Mouse (Mus musculus): ENCODE measurements at regions not wholly inside any gene's neighbourhood (a gene's known extent, or its start where the extent isn't known, plus 50 kb on each side); places are given as distances from the start of the nearest gene placed in this dataset.

GRCm38 (mm10) chr15:36427334-36427733 is 580.2 kb downstream of the Zfp706 start:
- Histone ChIP-seq H3K36me3 (ENCODE audit: control insufficient read depth, insufficient read depth, low read length) (no peaks in the 10 kb centered on the region), H3K4me2 (ENCODE audit: low read depth, low read length) (no peak overlapping the region), H3K4me3 (ENCODE audit: low read length) (no peak overlapping the region), H3K9me3 (ENCODE audit: control insufficient read depth, low read length) (no peaks in the 10 kb centered on the region), H3K27me3 (replicated peaks; ENCODE audit: control insufficient read depth, insufficient read depth, low read length) (no peaks in the 10 kb centered on the region), H3K4me1 (ENCODE audit: control insufficient read depth, insufficient read depth, low read length) (no peaks in the 10 kb centered on the region), H3K9ac (ENCODE audit: low read depth, low read length) (no peak overlapping the region), H3K27ac (ENCODE audit: low read length) (no peak overlapping the region)
- ATAC-seq: no peak
- 61% methylated on average over 4 of the region's 4 CpGs for WGBS

- H3K27ac ChIP-seq (ENCODE audit: low read length): no peak overlapping the region
- 77% methylated on average over 8 of the region's 8 CpGs for WGBS
- no peak overlapping the region for H3K9ac ChIP-seq (ENCODE audit: low read depth, low read length)
- H3K4me1 ChIP-seq (ENCODE audit: control insufficient read depth, insufficient read depth, low read length): no peaks in the 10 kb centered on the region
- no peak overlapping the region for H3K4me2 ChIP-seq (ENCODE audit: low read depth, low read length)
- no peaks in the 10 kb centered on the region for H3K36me3 ChIP-seq (ENCODE audit: control insufficient read depth, insufficient read depth, low read length)
- no peak for ATAC-seq
- H3K4me3 ChIP-seq (ENCODE audit: low read length): no peak overlapping the region
- no peaks in the 10 kb centered on the region for H3K27me3 ChIP-seq (replicated peaks; ENCODE audit: control insufficient read depth, insufficient read depth, low read length)
- no peaks in the 10 kb centered on the region for H3K9me3 ChIP-seq (ENCODE audit: control insufficient read depth, low read length)
Measured at GRCm38 (mm10) chr15:36425902-36426301, 581.7 kb downstream of the Zfp706 start.

GRCm38 (mm10) chr15:36424047-36424446 is 583.5 kb downstream of the Zfp706 start:
- H3K9ac ChIP-seq (ENCODE audit: low read depth, low read length): no peak overlapping the region
- H3K4me2 ChIP-seq (ENCODE audit: low read depth, low read length): no peak overlapping the region
- H3K9me3 ChIP-seq (ENCODE audit: control insufficient read depth, low read length): no peaks in the 10 kb centered on the region
- H3K4me3 ChIP-seq (ENCODE audit: low read length): no peak overlapping the region
- no peaks in the 10 kb centered on the region for H3K27me3 ChIP-seq (replicated peaks; ENCODE audit: control insufficient read depth, insufficient read depth, low read length)
- WGBS: 89% methylated on average over 8 of the region's 8 CpGs
- H3K36me3 ChIP-seq (ENCODE audit: control insufficient read depth, insufficient read depth, low read length): no peaks in the 10 kb centered on the region
- ATAC-seq: no peak
- no peaks in the 10 kb centered on the region for H3K4me1 ChIP-seq (ENCODE audit: control insufficient read depth, insufficient read depth, low read length)
- H3K27ac ChIP-seq (ENCODE audit: low read length): no peak overlapping the region

GRCm38 (mm10) chr15:36422781-36423180 is 584.8 kb downstream of the Zfp706 start:
- Histone ChIP-seq H3K4me2 (ENCODE audit: low read depth, low read length) (no peak overlapping the region), H3K27me3 (replicated peaks; ENCODE audit: control insufficient read depth, insufficient read depth, low read length) (no peaks in the 10 kb centered on the region), H3K27ac (ENCODE audit: low read length) (no peak overlapping the region), H3K4me1 (ENCODE audit: control insufficient read depth, insufficient read depth, low read length) (no peaks in the 10 kb centered on the region), H3K9me3 (ENCODE audit: control insufficient read depth, low read length) (no peaks in the 10 kb centered on the region), H3K4me3 (ENCODE audit: low read length) (no peak overlapping the region), H3K9ac (ENCODE audit: low read depth, low read length) (no peak overlapping the region), H3K36me3 (ENCODE audit: control insufficient read depth, insufficient read depth, low read length) (no peaks in the 10 kb centered on the region)
- WGBS: 56% methylated on average over 3 of the region's 3 CpGs
- ATAC-seq: no peak

GRCm38 (mm10) chr15:36419943-36420480 is 587.6 kb downstream of the Zfp706 start:
- no peak for ATAC-seq
- no peaks in the 10 kb centered on the region for H3K27me3 ChIP-seq (replicated peaks; ENCODE audit: control insufficient read depth, insufficient read depth, low read length)
- H3K36me3 ChIP-seq (ENCODE audit: control insufficient read depth, insufficient read depth, low read length): no peaks in the 10 kb centered on the region
- H3K4me1 ChIP-seq (ENCODE audit: control insufficient read depth, insufficient read depth, low read length): no peaks in the 10 kb centered on the region
- no peak overlapping the region for H3K9ac ChIP-seq (ENCODE audit: low read depth, low read length)
- 66% methylated on average over 7 of the region's 7 CpGs for WGBS
- no peaks in the 10 kb centered on the region for H3K9me3 ChIP-seq (ENCODE audit: control insufficient read depth, low read length)
- no peak overlapping the region for H3K4me3 ChIP-seq (ENCODE audit: low read length)
- H3K27ac ChIP-seq (ENCODE audit: low read length): no peak overlapping the region
- no peak overlapping the region for H3K4me2 ChIP-seq (ENCODE audit: low read depth, low read length)

- Histone ChIP-seq H3K36me3 (ENCODE audit: control insufficient read depth, insufficient read depth, low read length) (no peaks in the 10 kb centered on the region), H3K27me3 (replicated peaks; ENCODE audit: control insufficient read depth, insufficient read depth, low read length) (no peaks in the 10 kb centered on the region), H3K27ac (ENCODE audit: low read length) (no peak overlapping the region), H3K4me2 (ENCODE audit: low read depth, low read length) (no peak overlapping the region), H3K4me3 (ENCODE audit: low read length) (no peak overlapping the region), H3K9me3 (ENCODE audit: control insufficient read depth, low read length) (no peaks in the 10 kb centered on the region), H3K9ac (ENCODE audit: low read depth, low read length) (no peak overlapping the region), H3K4me1 (ENCODE audit: control insufficient read depth, insufficient read depth, low read length) (no peaks in the 10 kb centered on the region)
- WGBS: 76% methylated on average over 3 of the region's 3 CpGs
- ATAC-seq: no peak
Measured at GRCm38 (mm10) chr15:36417426-36417825, 590.1 kb downstream of the Zfp706 start.

- Histone ChIP-seq H3K9ac (ENCODE audit: low read depth, low read length) (no peak overlapping the region), H3K36me3 (ENCODE audit: control insufficient read depth, insufficient read depth, low read length) (no peaks in the 10 kb centered on the region), H3K4me1 (ENCODE audit: control insufficient read depth, insufficient read depth, low read length) (no peaks in the 10 kb centered on the region), H3K4me2 (ENCODE audit: low read depth, low read length) (no peak overlapping the region), H3K27me3 (replicated peaks; ENCODE audit: control insufficient read depth, insufficient read depth, low read length) (no peaks in the 10 kb centered on the region), H3K9me3 (ENCODE audit: control insufficient read depth, low read length) (no peaks in the 10 kb centered on the region), H3K27ac (ENCODE audit: low read length) (no peak overlapping the region), H3K4me3 (ENCODE audit: low read length) (no peak overlapping the region)
- no peak for ATAC-seq
- WGBS: 73% methylated on average over 5 of the region's 5 CpGs
Measured at GRCm38 (mm10) chr15:36415552-36416249, 591.9 kb downstream of the Zfp706 start.

- H3K27me3 ChIP-seq (replicated peaks; ENCODE audit: control insufficient read depth, insufficient read depth, low read length): no peaks in the 10 kb centered on the region
- WGBS: 56% methylated on average over 3 of the region's 3 CpGs
Measured at GRCm38 (mm10) chr15:36412016-36412415, 595.6 kb downstream of the Zfp706 start.

GRCm38 (mm10) chr15:36405446-36405845 is 602.1 kb downstream of the Zfp706 start:
- H3K9ac ChIP-seq (ENCODE audit: low read depth, low read length): no peak overlapping the region
- no peaks in the 10 kb centered on the region for H3K27me3 ChIP-seq (replicated peaks; ENCODE audit: control insufficient read depth, insufficient read depth, low read length)
- H3K4me3 ChIP-seq (ENCODE audit: low read length): no peak overlapping the region
- no peak for ATAC-seq
- H3K4me1 ChIP-seq (ENCODE audit: control insufficient read depth, insufficient read depth, low read length): no peaks in the 10 kb centered on the region; the same call in 1 of the 2 replicates
- WGBS: 68% methylated on average over 3 of the region's 3 CpGs
- H3K4me2 ChIP-seq (ENCODE audit: low read depth, low read length): no peak overlapping the region
- no peaks in the 10 kb centered on the region for H3K9me3 ChIP-seq (ENCODE audit: control insufficient read depth, low read length)
- no peak overlapping the region for H3K27ac ChIP-seq (ENCODE audit: low read length)
- no peaks in the 10 kb centered on the region for H3K36me3 ChIP-seq (ENCODE audit: control insufficient read depth, insufficient read depth, low read length)

More at GRCm38 (mm10) chr15:36412016-36412415, 595.6 kb downstream of the Zfp706 start:
- no peaks in the 10 kb centered on the region for H3K9me3 ChIP-seq (ENCODE audit: control insufficient read depth, low read length)
- no peaks in the 10 kb centered on the region for H3K36me3 ChIP-seq (ENCODE audit: control insufficient read depth, insufficient read depth, low read length)
- no peaks in the 10 kb centered on the region for H3K4me1 ChIP-seq (ENCODE audit: control insufficient read depth, insufficient read depth, low read length)
- no peak for ATAC-seq
- H3K4me2 ChIP-seq (ENCODE audit: low read depth, low read length): no peak overlapping the region
- H3K27ac ChIP-seq (ENCODE audit: low read length): no peak overlapping the region
- H3K4me3 ChIP-seq (ENCODE audit: low read length): no peak overlapping the region
- no peak overlapping the region for H3K9ac ChIP-seq (ENCODE audit: low read depth, low read length)

Data from intestine, embryonic 16.5 days (tissue).